Mouse (Mus musculus): ENCODE results near the gene Hmga1. TPM values are rescaled to one million over a fixed set of nuclear protein-coding genes. Genes with fewer than 3 reads are reported as not detected.

Gene Hmga1
- polyA plus RNA-seq, 1 experiment from 2014 or later = 194 TPM

DNA sequence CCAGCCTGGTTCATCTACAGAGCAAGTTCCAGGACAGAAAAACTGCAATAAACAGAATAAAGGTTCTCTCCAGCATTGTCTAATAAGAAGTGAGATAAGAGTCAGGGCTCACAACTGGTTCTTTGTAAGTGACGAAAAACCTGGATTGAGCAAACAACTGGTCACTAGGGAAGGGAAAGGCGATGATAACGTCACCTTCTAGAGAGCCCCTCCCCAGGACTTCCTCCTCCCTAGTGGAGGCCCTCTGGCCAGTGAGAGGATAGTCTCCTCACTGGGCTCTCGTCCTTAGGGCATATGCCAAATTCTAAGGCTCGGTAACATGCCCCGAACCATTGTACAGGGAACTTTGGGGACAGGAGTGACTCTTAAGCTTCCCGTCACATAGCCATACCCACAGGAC lies 19.8 kb downstream of the Hmga1 start:
- peaks cover 75% of the 10 kb centered on the region for H3K36me3 ChIP-seq
- WGBS = 74% methylated on average over 7 of the region's 7 CpGs
- H3K4me1 ChIP-seq (replicated peaks) = peaks cover 29% of the 10 kb centered on the region
- no peaks in the 10 kb centered on the region for H3K9me3 ChIP-seq (replicated peaks)
- H3K27ac ChIP-seq (ENCODE audit: poor library complexity, severe bottlenecking) = no peak overlapping the region
- H3K4me3 ChIP-seq = no peak overlapping the region
- ATAC-seq (ENCODE audit: insufficient number of reproducible peaks, low FRiP score) = no peak
- no peak overlapping the region for H3K9ac ChIP-seq
- no peak overlapping the region for H3K4me2 ChIP-seq
- no peaks in the 10 kb centered on the region for H3K27me3 ChIP-seq (replicated peaks)

DNA sequence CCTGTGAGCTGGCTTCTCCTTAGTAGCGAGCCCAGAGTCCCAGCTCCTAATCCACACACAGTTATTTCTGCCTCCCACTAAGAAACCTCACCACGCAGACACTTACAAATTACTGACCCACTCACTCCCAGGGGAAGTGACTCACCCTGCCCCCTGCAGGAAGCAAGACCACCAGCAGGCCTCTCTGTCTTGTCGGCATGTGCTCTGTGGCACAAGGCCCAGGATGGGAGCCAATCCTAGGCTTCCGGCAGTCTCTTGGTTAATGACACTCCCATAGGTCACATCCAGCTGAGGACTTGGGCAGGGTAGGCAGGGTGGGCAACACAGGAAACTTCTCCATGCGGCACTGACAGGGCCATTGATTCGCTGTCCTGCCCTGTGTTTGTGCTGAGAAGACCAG lies 21.2 kb downstream of the Hmga1 start:
- no peak for ATAC-seq (ENCODE audit: insufficient number of reproducible peaks, low FRiP score)
- H3K27ac ChIP-seq (ENCODE audit: poor library complexity, severe bottlenecking) = no peak overlapping the region
- H3K9me3 ChIP-seq (replicated peaks) = no peaks in the 10 kb centered on the region
- WGBS = 69% methylated on average over 6 of the region's 6 CpGs
- H3K4me1 ChIP-seq (replicated peaks) = peaks cover 29% of the 10 kb centered on the region
- no peak overlapping the region for H3K4me3 ChIP-seq
- no peaks in the 10 kb centered on the region for H3K27me3 ChIP-seq (replicated peaks)
- H3K9ac ChIP-seq = no peak overlapping the region
- peaks cover 85% of the 10 kb centered on the region for H3K36me3 ChIP-seq
- no peak overlapping the region for H3K4me2 ChIP-seq

DNA sequence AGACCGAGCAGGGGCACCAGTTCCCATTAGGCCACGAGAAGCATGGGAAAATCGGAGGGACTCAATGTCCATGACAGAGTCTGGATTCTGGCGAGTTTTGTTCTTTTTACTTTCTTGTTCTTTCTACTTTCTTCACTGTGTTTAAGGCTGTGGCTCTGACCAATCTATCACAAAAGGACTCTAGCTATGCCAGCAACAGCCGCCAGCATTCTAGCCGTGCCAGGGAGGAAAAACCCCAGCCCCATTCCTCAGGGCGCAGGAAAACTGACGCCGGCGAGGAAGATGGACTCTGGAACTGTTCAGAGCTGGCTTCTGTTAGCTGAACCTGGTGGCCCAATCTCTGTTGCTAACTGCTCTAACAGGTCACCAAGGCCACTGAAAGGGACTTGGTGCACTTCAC lies 22.2 kb downstream of the Hmga1 start:
- Histone ChIP-seq H3K9me3 (replicated peaks) (no peaks in the 10 kb centered on the region), H3K4me3 (no peak overlapping the region), H3K36me3 (peaks cover 88% of the 10 kb centered on the region), H3K4me2 (no peak overlapping the region), H3K27ac (ENCODE audit: poor library complexity, severe bottlenecking) (no peak overlapping the region), H3K27me3 (replicated peaks) (no peaks in the 10 kb centered on the region), H3K9ac (no peak overlapping the region), H3K4me1 (replicated peaks) (peaks cover 34% of the 10 kb centered on the region)
- WGBS = 93% methylated on average over 10 of the region's 10 CpGs
- no peak for ATAC-seq (ENCODE audit: insufficient number of reproducible peaks, low FRiP score)

DNA sequence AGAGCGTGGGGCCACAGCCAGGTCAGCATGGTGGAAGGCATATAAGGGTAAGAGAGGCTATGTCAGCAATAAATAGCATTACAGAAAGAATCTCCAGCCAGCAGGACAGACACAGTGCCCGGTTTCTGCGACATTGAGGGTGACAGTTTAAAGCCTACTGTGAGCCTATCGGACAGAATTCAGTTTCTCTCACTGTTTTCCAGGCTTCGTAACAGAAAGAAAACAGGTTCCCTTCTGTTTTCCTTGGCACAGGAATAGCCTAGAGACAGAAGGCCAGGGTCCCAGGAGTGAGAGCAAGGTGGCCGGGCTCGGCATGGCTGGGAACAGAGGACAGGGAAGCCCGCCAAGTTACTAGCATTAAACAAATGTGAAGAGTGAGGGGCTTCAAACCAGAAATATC lies 23.5 kb downstream of the Hmga1 start:
- Histone ChIP-seq H3K27me3 (replicated peaks) (no peaks in the 10 kb centered on the region), H3K36me3 (peaks cover 88% of the 10 kb centered on the region), H3K27ac (ENCODE audit: poor library complexity, severe bottlenecking) (no peak overlapping the region), H3K9me3 (replicated peaks) (no peaks in the 10 kb centered on the region), H3K4me1 (replicated peaks) (peaks cover 34% of the 10 kb centered on the region), H3K9ac (no peak overlapping the region), H3K4me3 (no peak overlapping the region), H3K4me2 (no peak overlapping the region)
- 80% methylated on average over 8 of the region's 8 CpGs for WGBS
- no peak for ATAC-seq (ENCODE audit: insufficient number of reproducible peaks, low FRiP score)

DNA sequence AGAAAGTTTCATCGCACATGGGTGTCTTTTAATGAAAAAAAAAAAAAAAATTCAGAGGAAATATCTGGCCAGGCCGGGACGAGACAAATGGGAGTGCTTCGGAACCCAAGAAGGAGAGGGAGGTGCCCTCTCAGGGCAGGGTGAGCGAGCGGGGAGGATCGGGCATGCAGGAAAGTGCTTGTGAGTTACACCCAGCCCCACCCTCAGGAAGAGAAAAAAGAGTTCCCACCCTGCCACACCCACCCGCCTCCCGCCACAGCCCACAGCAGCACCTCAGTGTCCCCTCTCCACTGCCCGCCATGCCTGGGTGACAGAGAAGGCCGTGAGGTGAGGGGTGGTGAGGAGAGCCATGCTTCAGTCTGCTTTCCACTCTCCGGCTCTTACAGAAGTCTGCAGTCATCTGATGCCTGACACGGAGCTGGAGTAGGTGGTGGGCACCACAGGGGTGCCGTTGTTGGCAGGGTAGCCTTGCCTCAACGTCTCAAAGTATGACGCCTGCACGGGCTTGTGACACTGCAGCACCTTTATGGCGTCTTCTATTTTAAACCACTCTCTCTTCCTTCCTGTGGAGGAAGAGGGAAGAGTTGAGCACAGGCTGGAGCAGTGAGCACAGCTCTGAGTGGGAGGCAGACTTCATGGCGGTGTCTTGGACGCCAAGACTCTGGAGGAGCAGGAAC lies 24.2 kb downstream of the Hmga1 start:
- Histone ChIP-seq H3K4me1 (replicated peaks) (peaks cover 29% of the 10 kb centered on the region), H3K4me3 (no peak overlapping the region), H3K4me2 (no peak overlapping the region), H3K27ac (ENCODE audit: poor library complexity, severe bottlenecking) (no peak overlapping the region), H3K36me3 (peaks cover 89% of the 10 kb centered on the region), H3K9ac (no peak overlapping the region), H3K9me3 (replicated peaks) (no peaks in the 10 kb centered on the region), H3K27me3 (replicated peaks) (no peaks in the 10 kb centered on the region)
- no peak for ATAC-seq (ENCODE audit: insufficient number of reproducible peaks, low FRiP score)
- WGBS = 76% methylated on average over 20 of the region's 20 CpGs

DNA sequence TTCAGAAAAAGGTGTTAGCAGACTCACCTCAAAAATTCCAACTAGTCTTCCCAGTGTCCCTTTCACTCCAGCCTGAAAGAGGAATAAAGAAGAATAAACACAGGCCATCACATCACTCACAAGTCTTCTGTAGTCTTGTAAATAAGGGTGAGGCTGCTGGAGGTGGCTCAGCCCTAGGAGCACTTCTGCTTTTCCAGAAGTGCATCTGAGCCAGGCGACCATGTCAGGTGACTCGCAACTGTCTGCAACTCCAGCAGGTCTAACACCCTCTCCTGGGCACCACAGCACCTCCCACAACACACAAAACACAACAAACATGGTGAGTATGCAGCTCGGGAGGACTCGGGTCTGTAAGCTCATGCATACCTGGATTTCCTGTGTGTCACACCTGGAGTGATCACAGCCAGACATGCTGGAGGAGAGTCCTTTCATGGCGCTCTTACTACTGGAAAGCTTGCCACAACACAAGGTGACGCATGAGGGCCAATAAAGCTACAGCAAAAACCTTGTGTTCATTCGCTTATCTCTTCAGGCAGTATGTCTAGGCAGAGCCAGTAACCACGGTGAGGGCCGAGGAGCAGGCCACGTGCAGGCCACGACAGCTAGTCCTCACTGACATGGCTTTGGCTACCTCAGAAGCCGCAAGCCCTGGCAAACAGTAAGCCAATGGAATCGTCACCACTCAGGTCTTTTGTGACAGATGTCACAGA lies 27.0 kb downstream of the Hmga1 start:
- 75% methylated on average over 13 of the region's 13 CpGs for whole genome bisulfite sequencing
- Histone ChIP-seq H3K27me3 (replicated peaks) (no peaks in the 10 kb centered on the region), H3K27ac (ENCODE audit: poor library complexity, severe bottlenecking) (no peak overlapping the region), H3K36me3 (peaks cover 69% of the 10 kb centered on the region), H3K9ac (no peak overlapping the region), H3K4me1 (replicated peaks) (peaks cover 46% of the 10 kb centered on the region), H3K4me2 (no peak overlapping the region), H3K4me3 (no peak overlapping the region), H3K9me3 (replicated peaks) (no peaks in the 10 kb centered on the region)
- ATAC-seq (ENCODE audit: insufficient number of reproducible peaks, low FRiP score) = no peak

DNA sequence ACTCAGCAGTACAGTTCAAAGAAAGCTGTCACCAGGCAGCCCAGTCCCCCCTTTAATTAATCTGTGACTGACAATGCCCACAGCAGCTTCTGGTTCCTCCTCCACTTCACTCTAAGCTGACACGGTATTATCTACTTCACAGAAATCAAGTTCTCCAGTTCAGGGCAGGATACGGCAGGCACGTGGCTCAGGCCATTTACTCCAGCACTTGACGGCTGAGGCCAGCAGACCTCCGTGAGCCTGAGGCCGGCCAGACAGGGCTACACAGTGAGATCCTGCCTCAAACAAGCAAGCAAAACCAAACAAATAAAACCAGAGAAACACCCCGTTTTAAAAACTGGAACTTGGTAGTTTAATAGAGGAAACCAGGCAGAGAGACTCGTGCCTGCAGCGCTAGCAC lies 30.4 kb downstream of the Hmga1 start:
- Histone ChIP-seq H3K4me3 (no peak overlapping the region), H3K9ac (peak overlapping the region; percentile 43; the same call in 1 of the 2 replicates), H3K9me3 (replicated peaks) (no peaks in the 10 kb centered on the region), H3K36me3 (peaks cover 39% of the 10 kb centered on the region), H3K27ac (ENCODE audit: poor library complexity, severe bottlenecking) (peak overlapping the region; percentile 85), H3K4me2 (peak overlapping the region; percentile 24; the same call in 1 of the 2 replicates), H3K27me3 (replicated peaks) (no peaks in the 10 kb centered on the region), H3K4me1 (replicated peaks) (peaks cover 69% of the 10 kb centered on the region)
- 48% methylated on average over 9 of the region's 9 CpGs for WGBS
- ATAC-seq (ENCODE audit: insufficient number of reproducible peaks, low FRiP score) = no peak

DNA sequence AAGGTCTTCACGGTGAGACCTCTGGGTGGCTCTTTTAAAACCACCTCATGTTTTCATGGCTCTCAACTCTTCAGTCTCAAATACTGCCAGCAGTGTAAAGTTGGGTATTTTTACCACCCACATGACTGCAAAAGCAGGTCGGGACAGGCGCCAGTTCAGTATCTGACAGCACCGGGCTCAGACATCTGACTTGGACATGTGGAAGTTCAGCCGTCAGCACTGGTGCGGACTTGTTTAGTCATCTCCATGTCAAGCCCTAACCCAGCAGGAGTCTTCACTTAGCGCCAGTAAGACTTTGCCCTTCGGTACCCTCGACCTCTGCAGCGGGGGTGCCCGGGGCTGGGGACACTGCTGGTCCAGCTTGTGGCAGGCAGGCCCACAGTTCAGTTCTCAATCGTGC lies 31.0 kb downstream of the Hmga1 start:
- Histone ChIP-seq H3K4me3 (no peak overlapping the region), H3K36me3 (peaks cover 37% of the 10 kb centered on the region), H3K9me3 (replicated peaks) (no peaks in the 10 kb centered on the region), H3K4me1 (replicated peaks) (peaks cover 75% of the 10 kb centered on the region), H3K9ac (peak overlapping the region; percentile 43; the same call in 1 of the 2 replicates), H3K27me3 (replicated peaks) (no peaks in the 10 kb centered on the region), H3K4me2 (peak overlapping the region; percentile 24; the same call in 1 of the 2 replicates), H3K27ac (ENCODE audit: poor library complexity, severe bottlenecking) (peak overlapping the region; percentile 85)
- WGBS = 42% methylated on average over 12 of the region's 12 CpGs
- ATAC-seq (ENCODE audit: insufficient number of reproducible peaks, low FRiP score) = peak; percentile 26; the same call in 1 of the 2 replicates

DNA sequence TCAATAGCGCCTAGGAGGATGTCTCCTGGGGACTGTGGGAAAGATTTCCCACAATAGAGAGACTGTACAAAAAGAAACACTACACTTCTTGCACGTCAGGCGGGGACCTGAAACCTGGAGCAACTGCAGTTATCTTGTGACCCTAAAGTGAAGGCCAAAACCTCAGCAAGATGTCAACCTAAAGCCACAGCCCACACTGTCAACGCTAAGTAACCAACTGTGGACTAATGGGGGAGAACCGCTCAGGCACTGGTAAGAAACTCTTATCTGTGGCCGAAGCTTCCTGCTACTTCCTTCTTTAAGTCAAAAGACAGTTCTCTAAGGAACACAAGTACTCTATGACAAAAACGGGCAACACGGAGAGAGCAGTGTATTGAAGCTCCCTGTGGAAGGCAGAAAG lies 31.9 kb downstream of the Hmga1 start:
- Histone ChIP-seq H3K4me3 (no peak overlapping the region), H3K9ac (0 out of 2 replicates have a peak overlapping the region, but pooled peaks have one; percentile 23), H3K36me3 (peaks cover 37% of the 10 kb centered on the region), H3K4me2 (no peak overlapping the region), H3K27ac (ENCODE audit: poor library complexity, severe bottlenecking) (peak overlapping the region; percentile 12; the same call in 1 of the 2 replicates), H3K4me1 (replicated peaks) (peaks cover 80% of the 10 kb centered on the region), H3K27me3 (replicated peaks) (no peaks in the 10 kb centered on the region), H3K9me3 (replicated peaks) (no peaks in the 10 kb centered on the region)
- no peak for ATAC-seq (ENCODE audit: insufficient number of reproducible peaks, low FRiP score)
- 47% methylated on average over 8 of the region's 8 CpGs for WGBS

DNA sequence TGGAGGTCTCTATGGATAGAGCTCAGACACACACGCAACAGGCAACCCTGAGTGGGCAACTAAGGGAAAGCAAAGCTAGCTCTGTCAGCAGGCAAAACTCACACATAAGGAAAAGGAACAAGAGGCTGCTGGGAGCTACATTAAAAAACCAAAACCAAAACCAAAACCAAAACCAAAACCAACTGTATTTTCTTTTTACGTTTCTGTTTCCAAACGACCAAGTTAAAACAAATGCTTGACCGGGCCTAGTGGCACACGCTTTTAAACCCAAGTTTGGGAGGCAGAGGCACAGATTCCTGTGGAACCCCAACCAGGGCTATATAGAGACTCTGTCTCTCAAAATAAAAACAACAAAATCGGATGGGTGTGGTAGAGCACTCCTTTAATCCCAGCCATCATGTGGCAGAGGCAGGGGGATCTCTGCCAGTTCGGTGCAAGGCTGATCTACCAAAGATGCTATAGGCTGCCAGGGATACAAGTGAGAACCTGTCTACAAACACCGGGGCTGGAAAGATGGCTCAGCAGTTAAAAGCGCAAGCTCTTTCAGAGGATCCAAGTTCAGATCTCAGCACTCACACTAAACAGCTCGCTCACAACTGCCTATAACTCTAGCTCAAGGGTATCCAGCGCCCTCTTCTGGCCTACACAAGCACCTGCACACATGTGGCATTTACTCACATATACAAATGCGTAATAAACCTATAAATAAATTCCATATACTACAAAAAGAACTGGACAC lies 35.7 kb downstream of the Hmga1 start:
- no peak for ATAC-seq (ENCODE audit: insufficient number of reproducible peaks, low FRiP score)
- H3K27ac ChIP-seq (ENCODE audit: poor library complexity, severe bottlenecking) = peak overlapping the region; percentile 58; the same call in 1 of the 2 replicates
- H3K9me3 ChIP-seq (replicated peaks) = no peaks in the 10 kb centered on the region
- peaks cover 48% of the 10 kb centered on the region for H3K36me3 ChIP-seq
- H3K4me1 ChIP-seq (replicated peaks) = peaks cover 90% of the 10 kb centered on the region
- no peaks in the 10 kb centered on the region for H3K27me3 ChIP-seq (replicated peaks)
- 89% methylated on average over 12 of the region's 12 CpGs for WGBS
- H3K9ac ChIP-seq = 0 out of 2 replicates have a peak overlapping the region, but pooled peaks have one; percentile 42
- no peak overlapping the region for H3K4me3 ChIP-seq
- H3K4me2 ChIP-seq = no peak overlapping the region

DNA sequence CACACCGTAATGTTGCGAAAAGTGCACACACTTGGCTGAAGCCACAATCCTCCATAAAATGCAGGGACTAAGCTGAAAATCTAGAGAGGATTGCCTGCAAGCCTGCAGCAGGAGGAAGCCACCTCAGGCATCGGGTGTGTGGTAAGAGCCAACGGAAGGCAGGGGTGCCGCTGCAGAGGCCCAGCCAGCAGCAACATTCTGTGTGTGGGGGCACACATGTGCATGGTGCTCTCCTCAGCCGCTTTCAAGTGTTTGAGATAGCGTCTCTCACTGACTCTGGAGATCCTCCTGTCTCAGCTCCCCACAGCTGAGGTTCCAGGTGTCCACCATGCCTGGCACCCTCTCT lies 36.2 kb downstream of the Hmga1 start:
- WGBS = 95% methylated on average over 7 of the region's 7 CpGs

More for the DNA sequence above, 36.2 kb downstream of the Hmga1 start:
- Histone ChIP-seq H3K36me3 (peaks cover 48% of the 10 kb centered on the region), H3K4me3 (no peak overlapping the region), H3K9me3 (replicated peaks) (no peaks in the 10 kb centered on the region), H3K4me2 (no peak overlapping the region), H3K27ac (ENCODE audit: poor library complexity, severe bottlenecking) (no peak overlapping the region; the same call in 1 of the 2 replicates), H3K9ac (no peak overlapping the region), H3K27me3 (replicated peaks) (no peaks in the 10 kb centered on the region), H3K4me1 (replicated peaks) (peaks cover 90% of the 10 kb centered on the region)
- ATAC-seq (ENCODE audit: insufficient number of reproducible peaks, low FRiP score) = no peak

All from heart, embryonic 12.5 days (tissue).